Mouse (Mus musculus) lung, adult 18-20 months (tissue): ENCODE measurements around the gene Tex45.

Experiments
- DNase-seq, 2 experiments: peaks; one replicate each; pipeline ENCODE4 v3.0.0; 2022; ENCODE audit warnings: mixed read lengths in 2 of 2

Gene Tex45

GRCm38 (mm10) chr8:3470562-3470961 lies at the start of gene Tex45:
Gene Tex45 (plus strand): TSS chr8:3470862.
- no peak for DNase-seq

GRCm38 (mm10) chr8:3421507-3421906 lies 49.2 kb upstream of the Tex45 start:
- no peak for DNase-seq

GRCm38 (mm10) chr8:3425217-3425616 lies 45.4 kb upstream of the Tex45 start:
- DNase-seq: peak in 1 of 2 experiments; percentile 29

GRCm38 (mm10) chr8:3426211-3426610 lies 44.5 kb upstream of the Tex45 start:
- peak in 1 of 2 experiments; percentile 30 for DNase-seq

- no peak for DNase-seq
Observed at GRCm38 (mm10) chr8:3428426-3428825, 42.2 kb upstream of the Tex45 start.

- peak; percentile 77 to 89 for DNase-seq
Observed at GRCm38 (mm10) chr8:3429966-3430365, 40.7 kb upstream of the Tex45 start.

GRCm38 (mm10) chr8:3431113-3431512 lies 39.5 kb upstream of the Tex45 start:
- DNase-seq: no peak

- DNase-seq: no peak
Observed at GRCm38 (mm10) chr8:3436492-3436891, 34.2 kb upstream of the Tex45 start.

GRCm38 (mm10) chr8:3439510-3439909 lies 31.2 kb upstream of the Tex45 start:
- DNase-seq: no peak

- no peak for DNase-seq
Observed at GRCm38 (mm10) chr8:3449226-3449625, 21.4 kb upstream of the Tex45 start.

GRCm38 (mm10) chr8:3450670-3451069 lies 20.0 kb upstream of the Tex45 start:
- peak; percentile 35 to 46 for DNase-seq

- DNase-seq: no peak
Observed at GRCm38 (mm10) chr8:3451992-3452391, 18.7 kb upstream of the Tex45 start.

GRCm38 (mm10) chr8:3463248-3463647 lies 7.4 kb upstream of the Tex45 start:
- DNase-seq: no peak

GRCm38 (mm10) chr8:3464309-3464708 lies 6.4 kb upstream of the Tex45 start:
- DNase-seq: peak in 1 of 2 experiments; percentile 28

GRCm38 (mm10) chr8:3467006-3467885 lies 3.4 kb upstream of the Tex45 start, which contains the start of gene Pex11g:
Gene Pex11g (minus strand): TSS chr8:3467680.
- DNase-seq: peak; percentile 99 to 100

GRCm38 (mm10) chr8:3467886-3468545 lies 2.6 kb upstream of the Tex45 start:
- no peak for DNase-seq

- no peak for DNase-seq
Observed at GRCm38 (mm10) chr8:3468838-3469237, 1.8 kb upstream of the Tex45 start.

- no peak for DNase-seq
Observed at GRCm38 (mm10) chr8:3475715-3476429, 5.2 kb downstream of the Tex45 start.

GRCm38 (mm10) chr8:3480221-3480785 lies 9.6 kb downstream of the Tex45 start:
- DNase-seq: no peak

GRCm38 (mm10) chr8:3481605-3482004 lies 10.9 kb downstream of the Tex45 start:
- DNase-seq: peak in 1 of 2 experiments; percentile 31

- DNase-seq: no peak
Observed at GRCm38 (mm10) chr8:3482240-3482740, 11.6 kb downstream of the Tex45 start.

- DNase-seq: peak; percentile 31 to 46
Observed at GRCm38 (mm10) chr8:3483546-3483945, 12.9 kb downstream of the Tex45 start.

- DNase-seq: no peak
Observed at GRCm38 (mm10) chr8:3485192-3485591, 14.5 kb downstream of the Tex45 start.
